Mouse (Mus musculus): Measurements from ENCODE around the gene Fzd2. TPM values are rescaled to one million over a fixed set of nuclear protein-coding genes. Genes with fewer than 3 reads are reported as not detected.
A peak's percentile ranks its signal among the peaks of the same experiment; 100 is the strongest.

The Fzd2 gene
- total and polyA plus RNA-seq, 3 experiments: 2.6 to 10.0 (median 2.8) TPM

DNA sequence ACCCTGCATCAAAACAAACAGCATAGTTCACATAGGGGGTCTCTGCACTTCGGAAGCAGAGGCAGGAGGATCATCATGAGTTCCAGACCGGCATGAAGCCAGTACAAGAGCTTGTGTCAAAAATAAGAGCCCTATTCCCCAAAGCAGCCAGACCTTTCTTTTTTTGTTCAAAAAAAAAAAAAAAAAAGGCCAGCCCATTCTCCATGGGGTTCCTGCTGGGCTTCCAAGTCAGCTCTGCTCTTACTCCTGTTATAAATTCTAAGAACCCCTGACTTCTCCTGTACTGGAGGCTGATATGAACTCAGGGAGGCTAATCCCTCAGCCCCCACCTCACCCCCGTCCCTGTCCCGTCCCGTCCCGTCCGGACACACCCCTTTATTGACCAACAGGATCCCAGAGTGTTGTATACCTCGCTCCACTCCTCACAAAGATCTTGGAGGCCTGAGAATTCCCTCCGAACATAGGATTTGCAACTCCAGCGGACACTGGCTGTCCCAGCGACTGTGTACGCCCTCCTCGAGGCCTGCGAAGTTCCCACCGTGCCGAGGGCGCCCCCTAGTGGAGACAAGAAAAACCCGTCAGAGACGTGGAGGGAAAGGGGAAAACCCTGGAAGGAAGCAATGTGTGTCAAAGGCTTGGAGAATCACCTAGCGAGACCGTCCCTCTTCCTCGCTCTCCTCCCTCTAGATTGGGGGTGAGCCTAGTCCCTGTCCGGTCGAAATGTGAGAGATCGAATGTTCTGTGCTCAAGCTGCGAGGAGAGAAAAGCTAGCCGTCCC is 25.7 kb upstream of the Fzd2 start:
- Histone ChIP-seq H3K9ac (ENCODE audit: low read depth, low read length) (peak overlapping the region; percentile 46), H3K79me2 (replicated peaks; ENCODE audit: control insufficient read depth, insufficient read depth, low read length) (no peaks in the 10 kb centered on the region), H3K27me3 (ENCODE audit: control insufficient read depth, insufficient read depth, low read length) (no peaks in the 10 kb centered on the region), H3K4me3 (peak overlapping the region; percentile 42), H3K36me3 (ENCODE audit: control insufficient read depth, insufficient read depth, low read length) (no peaks in the 10 kb centered on the region), H3K27ac (peak overlapping the region; percentile 67), H3K4me1 (ENCODE audit: control insufficient read depth, insufficient read depth, low read length) (peaks cover 3% of the 10 kb centered on the region)
- intact Hi-C loops (cut with DNase I): loop anchor here (1.0 kb wide), 1 partner anchor 91 kb away; no protein-coding TSS in a partner anchor
- peak; percentile 95 for TF ChIP-seq CTCF (IDR thresholded peaks at IDR 0.05)
- no peak for TF ChIP-seq POLR2A (IDR thresholded peaks at IDR 0.05; ENCODE audit: insufficient read depth, low read depth, low read length)
- 0 out of 2 replicates have a peak, but pooled peaks have one; percentile 50 for TF ChIP-seq EP300 (IDR thresholded peaks at IDR 0.05; ENCODE audit: insufficient read depth, low read depth, low read length)
- peak; percentile 85 to 88 for DNase-seq
- WGBS: 7% methylated on average over 27 of the region's 27 CpGs

DNA sequence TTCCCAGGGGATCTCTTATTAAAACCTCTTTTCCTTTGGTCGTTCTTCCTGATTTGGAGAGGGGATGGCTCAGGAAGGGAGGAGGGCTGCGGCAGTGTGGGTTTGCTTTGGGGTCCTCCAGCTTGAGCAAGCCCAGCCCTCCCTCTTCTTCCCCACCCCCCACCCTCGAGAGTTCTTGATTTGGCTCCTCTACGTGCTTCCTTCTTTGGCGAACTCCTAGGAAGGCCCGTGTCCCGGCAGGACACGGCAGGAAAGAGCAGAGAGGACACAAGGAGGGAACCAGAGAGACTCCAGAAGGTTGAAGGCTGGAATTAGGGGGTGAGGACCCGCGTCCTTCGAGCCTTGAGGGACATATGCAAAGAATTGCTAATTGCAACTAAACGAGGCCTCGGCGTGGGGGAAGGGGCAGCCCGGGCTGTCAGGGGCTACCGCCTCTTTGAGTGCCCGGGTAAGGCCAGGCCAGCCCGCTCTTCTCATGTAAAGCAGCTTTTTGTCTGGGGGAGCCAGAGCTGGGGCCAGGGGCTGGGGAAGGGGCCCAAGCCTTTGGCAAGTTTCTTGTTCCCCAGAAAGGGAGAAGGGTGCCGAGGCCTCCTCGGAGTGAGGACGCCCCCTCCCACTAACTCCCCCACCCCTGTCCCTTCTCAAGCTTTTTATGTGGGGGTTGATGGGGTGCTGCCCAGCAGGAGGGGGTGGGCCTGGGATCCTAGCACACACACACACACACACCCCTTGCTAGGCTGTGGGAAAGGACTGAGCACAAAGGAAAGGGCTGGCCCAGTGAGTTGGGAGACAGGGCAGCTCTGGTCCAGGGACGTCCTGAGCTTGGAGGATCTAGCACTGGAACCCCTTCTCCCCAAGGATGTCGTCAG is 24.8 kb upstream of the Fzd2 start, which contains the start of gene Gm11627:
TSS of gene Gm11627 (minus strand) at position 297 of the 869 bp plus-strand sequence.
- Histone ChIP-seq H3K4me3 (peak within 1 kb of the TSS; percentile 42), H3K27me3 (ENCODE audit: control insufficient read depth, insufficient read depth, low read length) (no peaks in the 10 kb centered on the region), H3K9ac (ENCODE audit: low read depth, low read length) (peak within 1 kb of the TSS; percentile 46), H3K27ac (peak within 1 kb of the TSS; percentile 67), H3K4me1 (ENCODE audit: control insufficient read depth, insufficient read depth, low read length) (peaks cover 3% of the 10 kb centered on the region), H3K79me2 (replicated peaks; ENCODE audit: control insufficient read depth, insufficient read depth, low read length) (no peaks in the 10 kb centered on the region), H3K36me3 (ENCODE audit: control insufficient read depth, insufficient read depth, low read length) (no peaks in the 10 kb centered on the region)
- 25% methylated on average over 23 of the region's 23 CpGs for WGBS
- DNase-seq: peak; percentile 30 to 46
- intact Hi-C loops (cut with DNase I): no loop called here
- peak; percentile 32; the same call in 1 of the 2 replicates for TF ChIP-seq POLR2A (IDR thresholded peaks at IDR 0.05; ENCODE audit: insufficient read depth, low read depth, low read length)
- TF ChIP-seq CTCF (IDR thresholded peaks at IDR 0.05): no peak
- no peak for TF ChIP-seq EP300 (IDR thresholded peaks at IDR 0.05; ENCODE audit: insufficient read depth, low read depth, low read length)

DNA sequence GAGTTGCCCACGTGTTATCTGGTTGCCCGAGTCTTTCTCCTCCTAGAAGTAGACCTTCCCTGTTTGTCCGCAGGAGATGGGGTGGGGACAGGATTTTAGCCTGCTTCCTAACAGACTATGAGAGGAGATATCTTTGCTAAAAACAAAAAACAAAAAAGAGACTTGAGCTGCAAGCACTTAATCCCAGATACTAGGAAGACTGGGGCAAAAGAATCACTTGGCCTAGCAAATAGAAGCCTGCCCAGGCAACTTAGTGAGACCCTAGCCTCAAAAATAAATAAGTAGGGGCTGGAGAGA is 24.2 kb upstream of the Fzd2 start:
- Histone ChIP-seq H3K27ac (peak overlapping the region; percentile 67; the same call in 1 of the 2 replicates), H3K4me1 (ENCODE audit: control insufficient read depth, insufficient read depth, low read length) (peaks cover 3% of the 10 kb centered on the region), H3K27me3 (ENCODE audit: control insufficient read depth, insufficient read depth, low read length) (no peaks in the 10 kb centered on the region), H3K4me3 (no peak overlapping the region), H3K79me2 (replicated peaks; ENCODE audit: control insufficient read depth, insufficient read depth, low read length) (no peaks in the 10 kb centered on the region), H3K9ac (ENCODE audit: low read depth, low read length) (no peak overlapping the region), H3K36me3 (ENCODE audit: control insufficient read depth, insufficient read depth, low read length) (no peaks in the 10 kb centered on the region)
- WGBS: 53% methylated on average over 3 of the region's 3 CpGs
- no peak for TF ChIP-seq EP300 (IDR thresholded peaks at IDR 0.05; ENCODE audit: insufficient read depth, low read depth, low read length)
- no peak for TF ChIP-seq POLR2A (IDR thresholded peaks at IDR 0.05; ENCODE audit: insufficient read depth, low read depth, low read length)
- TF ChIP-seq CTCF (IDR thresholded peaks at IDR 0.05): no peak
- no peak for DNase-seq
- intact Hi-C loops (cut with DNase I): no loop called here

DNA sequence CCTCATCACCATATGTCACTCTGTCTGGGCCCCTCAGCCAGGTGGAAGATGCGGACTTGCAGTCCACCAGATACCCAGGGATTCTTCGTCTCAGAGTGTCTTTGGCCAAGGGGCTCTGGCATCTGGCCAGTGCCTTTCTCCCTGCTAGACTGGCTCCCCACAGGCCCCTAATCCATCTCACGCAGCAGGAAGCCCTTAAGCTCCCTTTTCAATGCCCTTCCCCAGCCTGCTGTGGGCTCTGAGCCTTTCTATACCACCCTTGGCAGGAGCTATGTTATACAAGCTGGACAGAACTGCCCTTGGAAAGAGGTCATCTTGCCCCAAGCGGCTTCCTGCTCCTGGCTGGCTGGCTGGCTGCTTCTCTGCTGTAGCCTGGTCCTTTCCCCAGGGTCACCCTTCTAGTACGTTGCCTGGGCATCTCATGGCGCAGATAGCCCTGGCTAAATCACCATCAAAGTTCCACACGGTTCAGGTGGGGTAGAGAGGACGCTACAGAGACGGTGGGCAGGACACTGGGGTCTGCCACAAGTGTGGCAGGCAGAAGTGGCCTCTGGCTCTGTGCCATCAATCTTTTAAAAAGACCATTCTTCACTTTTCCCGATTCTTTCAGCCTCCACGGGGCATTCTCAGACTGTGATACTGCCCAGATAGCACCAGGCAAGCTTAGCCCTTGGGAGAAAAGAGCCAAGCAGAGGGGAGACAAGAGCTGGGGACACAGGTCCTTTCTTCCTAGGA is 22.7 kb upstream of the Fzd2 start:
- intact Hi-C loops (cut with DNase I): no loop called here
- no peaks in the 10 kb centered on the region for H3K36me3 ChIP-seq (ENCODE audit: control insufficient read depth, insufficient read depth, low read length)
- peaks cover 3% of the 10 kb centered on the region for H3K4me1 ChIP-seq (ENCODE audit: control insufficient read depth, insufficient read depth, low read length)
- 34% methylated on average over 11 of the region's 11 CpGs for WGBS
- no peak for TF ChIP-seq EP300 (IDR thresholded peaks at IDR 0.05; ENCODE audit: insufficient read depth, low read depth, low read length)
- no peak for TF ChIP-seq POLR2A (IDR thresholded peaks at IDR 0.05; ENCODE audit: insufficient read depth, low read depth, low read length)
- no peak for TF ChIP-seq CTCF (IDR thresholded peaks at IDR 0.05)
- H3K27me3 ChIP-seq (ENCODE audit: control insufficient read depth, insufficient read depth, low read length): no peaks in the 10 kb centered on the region
- H3K4me3 ChIP-seq: no peak overlapping the region
- DNase-seq: peak in 1 of 2 experiments; percentile 15
- no peak overlapping the region; the same call in 1 of the 2 replicates for H3K27ac ChIP-seq
- H3K79me2 ChIP-seq (replicated peaks; ENCODE audit: control insufficient read depth, insufficient read depth, low read length): no peaks in the 10 kb centered on the region
- no peak overlapping the region for H3K9ac ChIP-seq (ENCODE audit: low read depth, low read length)

DNA sequence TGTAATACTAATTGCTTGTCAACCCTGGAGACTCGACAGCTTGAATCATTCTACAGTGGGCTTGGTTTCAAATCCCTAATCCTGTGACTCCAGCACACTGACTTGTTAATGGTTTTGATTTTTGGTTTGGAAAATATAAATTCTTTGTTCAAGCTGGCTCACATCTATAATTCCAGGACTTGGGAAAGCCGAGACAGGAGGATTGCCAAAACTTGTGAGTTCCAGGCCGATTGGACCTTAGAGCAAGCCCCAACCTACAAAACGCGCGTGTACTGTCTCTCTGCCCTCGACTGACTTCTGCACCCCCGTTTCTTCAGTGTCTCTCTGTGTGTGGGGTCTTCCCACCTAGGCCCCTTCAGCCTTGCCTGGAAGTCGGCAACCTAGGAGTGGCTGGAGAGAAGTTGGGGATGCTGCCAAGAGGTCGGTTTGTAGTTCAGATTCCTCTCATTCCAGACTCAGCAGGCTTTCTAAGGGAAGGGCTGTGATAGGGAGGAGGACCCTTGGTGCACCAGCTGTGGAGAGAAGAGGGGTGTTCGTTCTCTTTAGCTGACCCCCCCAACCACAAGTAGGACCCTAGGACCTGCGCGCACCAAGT is 22.1 kb upstream of the Fzd2 start:
- no peak overlapping the region for H3K9ac ChIP-seq (ENCODE audit: low read depth, low read length)
- peak; percentile 34 to 45 for DNase-seq

More for the DNA sequence above, 22.1 kb upstream of the Fzd2 start:
- Histone ChIP-seq H3K27me3 (ENCODE audit: control insufficient read depth, insufficient read depth, low read length) (no peaks in the 10 kb centered on the region), H3K79me2 (replicated peaks; ENCODE audit: control insufficient read depth, insufficient read depth, low read length) (no peaks in the 10 kb centered on the region), H3K4me1 (ENCODE audit: control insufficient read depth, insufficient read depth, low read length) (peaks cover 3% of the 10 kb centered on the region), H3K4me3 (no peak overlapping the region), H3K36me3 (ENCODE audit: control insufficient read depth, insufficient read depth, low read length) (no peaks in the 10 kb centered on the region), H3K27ac (no peak overlapping the region; the same call in 1 of the 2 replicates)
- no peak for TF ChIP-seq CTCF (IDR thresholded peaks at IDR 0.05)
- TF ChIP-seq POLR2A (IDR thresholded peaks at IDR 0.05; ENCODE audit: insufficient read depth, low read depth, low read length): no peak
- no peak for TF ChIP-seq EP300 (IDR thresholded peaks at IDR 0.05; ENCODE audit: insufficient read depth, low read depth, low read length)
- 30% methylated on average over 13 of the region's 13 CpGs for WGBS
- intact Hi-C loops (cut with DNase I): no loop called here
